Mouse (Mus musculus): Measurements from ENCODE around the gene Dcun1d4. TPM values are rescaled to one million over a fixed set of nuclear protein-coding genes. Genes with fewer than 3 reads are reported as not detected.
"Not testable (repeated sequence)": the region's sequence is repeated elsewhere in the genome, so short reads cannot be mapped to it uniquely, and the experiment has no call there.

Dcun1d4 gene
- total and polyA plus RNA-seq, 2 experiments from 2014 or later: 25.1 to 40.8 TPM

DNA sequence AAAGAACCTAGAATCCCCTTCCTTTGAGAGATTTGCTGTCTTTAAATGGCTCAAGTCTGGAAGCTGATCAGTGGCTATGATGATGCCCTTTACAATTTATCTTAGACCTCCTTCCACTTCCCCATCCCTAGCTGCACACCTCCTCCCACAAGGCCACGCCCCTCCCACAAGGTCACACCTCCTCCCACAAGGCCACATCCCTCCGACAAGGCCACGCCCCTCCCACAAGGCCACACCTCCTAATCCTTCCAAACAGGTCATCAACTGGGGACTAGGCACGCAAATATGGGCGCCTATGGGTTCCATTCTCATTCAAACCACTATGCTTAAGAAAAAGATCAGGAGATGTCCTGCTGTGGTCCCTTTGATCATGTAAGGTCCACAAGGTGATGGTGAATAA, 88.4 kb downstream of the Dcun1d4 start:
- Histone ChIP-seq H3K27ac (no peak overlapping the region), H3K9ac (replicated peaks; ENCODE audit: low read length) (no peak overlapping the region), H3K4me2 (ENCODE audit: low read depth, low read length) (no peak overlapping the region), H3K27me3 (ENCODE audit: insufficient read depth, low read length) (no peaks in the 10 kb centered on the region), H3K9me3 (ENCODE audit: low read length) (no peaks in the 10 kb centered on the region), H3K4me1 (ENCODE audit: insufficient read depth, low read length) (no peaks in the 10 kb centered on the region), H3K4me3 (ENCODE audit: low read length) (no peak overlapping the region), H3K36me3 (ENCODE audit: insufficient read depth, low read length) (no peaks in the 10 kb centered on the region)
- 82% methylated on average over 5 of the region's 5 CpGs for WGBS
- DNase-seq (ENCODE audit: low spot score) (no peak), ATAC-seq (no peak)
- TF ChIP-seq CTCF (IDR thresholded peaks at IDR 0.05; ENCODE audit: low read depth): no peak

GRCm38 (mm10) chr5:73571395-73572156, 90.8 kb downstream of the Dcun1d4 start:
- no peak for ATAC-seq

GRCm38 (mm10) chr5:73572846-73573245, 92.0 kb downstream of the Dcun1d4 start:
- WGBS: 65% methylated on average over 2 of the region's 2 CpGs
- no peak for ATAC-seq
- no peak for TF ChIP-seq CTCF (IDR thresholded peaks at IDR 0.05; ENCODE audit: low read depth)
- Histone ChIP-seq H3K9ac (replicated peaks; ENCODE audit: low read length) (no peak overlapping the region), H3K27ac (no peak overlapping the region), H3K27me3 (ENCODE audit: insufficient read depth, low read length) (no peaks in the 10 kb centered on the region), H3K36me3 (ENCODE audit: insufficient read depth, low read length) (no peaks in the 10 kb centered on the region), H3K9me3 (ENCODE audit: low read length) (no peaks in the 10 kb centered on the region), H3K4me2 (ENCODE audit: low read depth, low read length) (no peak overlapping the region), H3K4me3 (ENCODE audit: low read length) (no peak overlapping the region), H3K4me1 (ENCODE audit: insufficient read depth, low read length) (peaks cover 5% of the 10 kb centered on the region; the same call in 1 of the 2 replicates)
- peak; percentile 32 for DNase-seq (ENCODE audit: low spot score)

More at GRCm38 (mm10) chr5:73571395-73572156, 90.8 kb downstream of the Dcun1d4 start:
- no peaks in the 10 kb centered on the region for H3K27me3 ChIP-seq (ENCODE audit: insufficient read depth, low read length)
- H3K36me3 ChIP-seq (ENCODE audit: insufficient read depth, low read length): no peaks in the 10 kb centered on the region
- TF ChIP-seq CTCF (IDR thresholded peaks at IDR 0.05; ENCODE audit: low read depth): no peak
- no peaks in the 10 kb centered on the region for H3K9me3 ChIP-seq (ENCODE audit: low read length)
- no peak overlapping the region for H3K4me3 ChIP-seq (ENCODE audit: low read length)
- no peak overlapping the region for H3K4me2 ChIP-seq (ENCODE audit: low read depth, low read length)
- no peak overlapping the region for H3K27ac ChIP-seq
- H3K9ac ChIP-seq (replicated peaks; ENCODE audit: low read length): no peak overlapping the region
- peaks cover 5% of the 10 kb centered on the region; the same call in 1 of the 2 replicates for H3K4me1 ChIP-seq (ENCODE audit: insufficient read depth, low read length)
- DNase-seq (ENCODE audit: low spot score): no peak
- 91% methylated on average over 6 of the region's 6 CpGs for WGBS

- H3K4me3 ChIP-seq (ENCODE audit: low read length): no peak overlapping the region
- peaks cover 5% of the 10 kb centered on the region; the same call in 1 of the 2 replicates for H3K4me1 ChIP-seq (ENCODE audit: insufficient read depth, low read length)
- H3K9ac ChIP-seq (replicated peaks; ENCODE audit: low read length): no peak overlapping the region
- no peak for DNase-seq (ENCODE audit: low spot score)
- 77% methylated on average over 7 of the region's 7 CpGs for WGBS
- H3K9me3 ChIP-seq (ENCODE audit: low read length): no peaks in the 10 kb centered on the region
- no peak overlapping the region for H3K4me2 ChIP-seq (ENCODE audit: low read depth, low read length)
- no peaks in the 10 kb centered on the region for H3K36me3 ChIP-seq (ENCODE audit: insufficient read depth, low read length)
- no peaks in the 10 kb centered on the region for H3K27me3 ChIP-seq (ENCODE audit: insufficient read depth, low read length)
- no peak for TF ChIP-seq CTCF (IDR thresholded peaks at IDR 0.05; ENCODE audit: low read depth)
- H3K27ac ChIP-seq: no peak overlapping the region
- ATAC-seq: no peak
Observed at GRCm38 (mm10) chr5:73573789-73574188, 93.0 kb downstream of the Dcun1d4 start.

- no peak overlapping the region for H3K4me2 ChIP-seq (ENCODE audit: low read depth, low read length)
- 75% methylated on average over 4 of the region's 4 CpGs for WGBS
- no peak for TF ChIP-seq CTCF (IDR thresholded peaks at IDR 0.05; ENCODE audit: low read depth)
- peaks cover 5% of the 10 kb centered on the region; the same call in 1 of the 2 replicates for H3K4me1 ChIP-seq (ENCODE audit: insufficient read depth, low read length)
- no peaks in the 10 kb centered on the region for H3K36me3 ChIP-seq (ENCODE audit: insufficient read depth, low read length)
- no peaks in the 10 kb centered on the region for H3K9me3 ChIP-seq (ENCODE audit: low read length)
- DNase-seq (ENCODE audit: low spot score): no peak
- peak; percentile 22; the same call in 1 of the 2 replicates for ATAC-seq
- no peak overlapping the region for H3K9ac ChIP-seq (replicated peaks; ENCODE audit: low read length)
- no peak overlapping the region for H3K4me3 ChIP-seq (ENCODE audit: low read length)
- no peak overlapping the region for H3K27ac ChIP-seq
- H3K27me3 ChIP-seq (ENCODE audit: insufficient read depth, low read length): no peaks in the 10 kb centered on the region
Observed at GRCm38 (mm10) chr5:73574616-73575015, 93.8 kb downstream of the Dcun1d4 start.

DNA sequence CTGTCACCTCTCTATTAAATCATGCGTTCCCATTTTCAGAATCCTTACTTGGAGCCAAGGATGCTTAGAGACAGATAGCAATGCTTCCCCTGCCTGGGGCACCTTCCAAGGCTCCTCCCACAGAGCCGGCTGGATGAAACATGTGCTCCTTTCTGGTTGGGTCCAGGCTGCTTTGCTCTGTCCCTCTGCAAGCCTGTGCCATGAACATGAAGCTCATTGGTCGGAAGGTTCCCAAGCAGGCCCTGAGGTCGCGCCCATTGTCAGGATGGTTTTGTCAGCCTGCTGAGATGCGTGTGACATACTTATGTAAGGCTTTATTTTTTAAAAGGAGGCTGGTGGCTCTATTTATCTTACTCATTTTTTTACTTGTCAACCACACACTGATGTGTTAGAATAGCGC, 95.9 kb downstream of the Dcun1d4 start:
- no peaks in the 10 kb centered on the region for H3K9me3 ChIP-seq (ENCODE audit: low read length)
- H3K4me2 ChIP-seq (ENCODE audit: low read depth, low read length): no peak overlapping the region
- no peak overlapping the region for H3K9ac ChIP-seq (replicated peaks; ENCODE audit: low read length)
- TF ChIP-seq CTCF (IDR thresholded peaks at IDR 0.05; ENCODE audit: low read depth): no peak
- no peak overlapping the region for H3K4me3 ChIP-seq (ENCODE audit: low read length)
- no peak overlapping the region for H3K27ac ChIP-seq
- H3K27me3 ChIP-seq (ENCODE audit: insufficient read depth, low read length): no peaks in the 10 kb centered on the region
- peaks cover 5% of the 10 kb centered on the region; the same call in 1 of the 2 replicates for H3K4me1 ChIP-seq (ENCODE audit: insufficient read depth, low read length)
- DNase-seq (ENCODE audit: low spot score): peak; percentile 7
- 54% methylated on average over 7 of the region's 7 CpGs for WGBS
- ATAC-seq: peak; percentile 60; the same call in 1 of the 2 replicates
- H3K36me3 ChIP-seq (ENCODE audit: insufficient read depth, low read length): no peaks in the 10 kb centered on the region

- Histone ChIP-seq H3K9me3 (ENCODE audit: low read length) (no peaks in the 10 kb centered on the region), H3K4me1 (ENCODE audit: insufficient read depth, low read length) (peaks cover 5% of the 10 kb centered on the region; the same call in 1 of the 2 replicates), H3K9ac (replicated peaks; ENCODE audit: low read length) (no peak overlapping the region), H3K27ac (no peak overlapping the region), H3K4me2 (ENCODE audit: low read depth, low read length) (no peak overlapping the region), H3K27me3 (ENCODE audit: insufficient read depth, low read length) (no peaks in the 10 kb centered on the region), H3K4me3 (ENCODE audit: low read length) (no peak overlapping the region), H3K36me3 (ENCODE audit: insufficient read depth, low read length) (no peaks in the 10 kb centered on the region)
- no peak for DNase-seq (ENCODE audit: low spot score)
- ATAC-seq: no peak
- TF ChIP-seq CTCF (IDR thresholded peaks at IDR 0.05; ENCODE audit: low read depth): no peak
- WGBS: 69% methylated on average over 3 of the region's 3 CpGs
Observed at GRCm38 (mm10) chr5:73578131-73578530, 97.3 kb downstream of the Dcun1d4 start.

- H3K27ac ChIP-seq; H3K4me1 ChIP-seq (ENCODE audit: insufficient read depth, low read length); DNase-seq (ENCODE audit: low spot score); ATAC-seq; H3K9me3 ChIP-seq (ENCODE audit: low read length); H3K36me3 ChIP-seq (ENCODE audit: insufficient read depth, low read length); H3K27me3 ChIP-seq (ENCODE audit: insufficient read depth, low read length); H3K9ac ChIP-seq (replicated peaks; ENCODE audit: low read length); H3K4me2 ChIP-seq (ENCODE audit: low read depth, low read length); H3K4me3 ChIP-seq (ENCODE audit: low read length): not testable (repeated sequence)
- WGBS: 51% methylated on average over 6 of the region's 6 CpGs
Observed at GRCm38 (mm10) chr5:73584011-73584410, 103.2 kb downstream of the Dcun1d4 start.
